Mouse (Mus musculus) lung, embryonic 15.5 days (tissue): ENCODE data around the gene Foxp1. TPM values are rescaled to one million over a fixed set of nuclear protein-coding genes. Genes with fewer than 3 reads are reported as not detected.

Source experiments
- ATAC-seq: fragments of 200-750 bp; cut with Nextera tagmentation; 2 replicates; pipeline ENCODE4 v1.8.0; 2017; ENCODE audit warnings: moderate number of reproducible peaks, borderline replicate concordance; ENCODE audit not compliant: low FRiP score, low TSS enrichment; ENCODE audit errors: extremely low read depth
- H3K27ac ChIP-seq: fragments of 300-500 bp; sonication (generic); 2 replicates; pipeline ENCODE4 v1.5.1; 2015; ENCODE audit warnings: moderate library complexity, mild to moderate bottlenecking, inconsistent platforms
- H3K27me3 ChIP-seq: fragments of 300-500 bp; sonication (generic); 2 replicates; pipeline ENCODE4 v1.6.1; 2015; ENCODE audit warnings: inconsistent platforms
- H3K36me3 ChIP-seq: fragments of 300-500 bp; sonication (generic); 2 replicates; pipeline ENCODE4 v1.6.1; 2015; ENCODE audit warnings: inconsistent platforms
- H3K4me1 ChIP-seq: fragments of 300-500 bp; sonication (generic); 2 replicates; pipeline ENCODE4 v1.6.1; 2015; ENCODE audit warnings: inconsistent platforms
- H3K4me2 ChIP-seq: fragments of 300-500 bp; sonication (generic); 2 replicates; pipeline ENCODE4 v1.6.1; 2015; ENCODE audit warnings: inconsistent platforms, mild to moderate bottlenecking, moderate library complexity
- H3K4me3 ChIP-seq: fragments of 300-500 bp; sonication (generic); 2 replicates; pipeline ENCODE4 v1.5.1; 2015; ENCODE audit warnings: mild to moderate bottlenecking, inconsistent platforms
- H3K9ac ChIP-seq: fragments of 300-500 bp; sonication (generic); 2 replicates; pipeline ENCODE4 v1.6.1; 2015; ENCODE audit warnings: inconsistent platforms
- H3K9me3 ChIP-seq: fragments of 300-500 bp; sonication (generic); 2 replicates; pipeline ENCODE4 v1.6.1; 2016; ENCODE audit warnings: inconsistent platforms
- WGBS: fragments of 180-500 bp; shearing (Covaris S2); methylation state at CpG from one replicate; pipeline ENCODE4 v1.1.7; 2015; 5-methylcytosine and 5-hydroxymethylcytosine counted together
- polyA plus RNA-seq: library from polyadenylated mRNA; unstranded; fragments of >200 nt; fragmentation: Nextera tagmentation; extraction: Ambion mirVana; gene quantifications from 2 replicates; pipeline ENCODE4 v1.2.1, GENCODE M21; 2015

Gene Foxp1
- polyA plus RNA-seq, 1 experiment from 2014 or later, result 109 TPM

DNA sequence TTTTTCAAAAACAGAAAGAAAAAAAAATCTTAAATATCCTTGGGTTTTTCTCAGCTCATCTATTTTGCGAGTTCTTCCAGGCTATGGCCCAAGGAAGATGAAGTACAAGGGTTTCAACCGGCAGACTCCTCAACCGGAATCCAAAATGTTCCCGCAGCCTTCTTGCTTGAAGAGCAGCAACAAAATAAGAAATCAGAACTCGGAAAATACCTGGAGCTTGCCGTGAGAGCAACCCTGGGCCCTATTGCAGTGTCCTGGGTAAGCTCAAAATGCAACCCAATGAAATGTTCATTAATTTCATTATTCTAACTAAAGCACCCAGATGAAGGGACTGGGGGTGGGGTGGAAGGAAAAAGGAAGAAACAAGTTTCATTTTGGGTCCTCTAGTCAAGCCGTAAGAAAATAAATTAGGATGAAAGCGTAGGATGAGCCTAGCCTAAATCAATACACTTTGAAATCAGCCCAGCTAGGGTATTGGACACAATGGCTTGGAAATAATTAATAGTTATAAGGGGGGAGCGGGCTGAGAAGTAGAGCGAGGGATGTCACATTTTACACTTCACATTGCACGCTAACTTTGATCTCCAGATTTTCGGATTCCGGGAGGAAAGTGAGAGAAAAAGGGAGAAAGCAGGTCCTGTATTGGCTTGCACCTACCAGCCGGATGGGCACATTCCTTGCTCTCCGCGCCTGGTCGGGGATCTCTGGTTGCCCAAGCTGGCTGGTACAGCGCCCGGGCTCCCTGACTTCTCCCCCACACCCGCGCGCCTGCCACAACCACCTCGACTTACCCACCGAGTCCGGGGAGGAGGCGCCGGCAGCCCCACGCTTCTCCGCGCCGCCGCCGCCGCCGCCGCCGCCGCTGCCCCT lies 2.5 kb downstream of the Foxp1 start:
- Histone ChIP-seq H3K27me3 (no peaks in the 10 kb centered on the region), H3K4me3 (peak overlapping the region; percentile 80), H3K9me3 (no peaks in the 10 kb centered on the region), H3K9ac (peak overlapping the region; percentile 84), H3K4me1 (peaks cover 17% of the 10 kb centered on the region), H3K27ac (peak overlapping the region; percentile 100), H3K36me3 (no peaks in the 10 kb centered on the region), H3K4me2 (peak overlapping the region; percentile 84)
- 4% methylated on average over 23 of the region's 38 CpGs for whole genome bisulfite sequencing
- ATAC-seq, result no peak

DNA sequence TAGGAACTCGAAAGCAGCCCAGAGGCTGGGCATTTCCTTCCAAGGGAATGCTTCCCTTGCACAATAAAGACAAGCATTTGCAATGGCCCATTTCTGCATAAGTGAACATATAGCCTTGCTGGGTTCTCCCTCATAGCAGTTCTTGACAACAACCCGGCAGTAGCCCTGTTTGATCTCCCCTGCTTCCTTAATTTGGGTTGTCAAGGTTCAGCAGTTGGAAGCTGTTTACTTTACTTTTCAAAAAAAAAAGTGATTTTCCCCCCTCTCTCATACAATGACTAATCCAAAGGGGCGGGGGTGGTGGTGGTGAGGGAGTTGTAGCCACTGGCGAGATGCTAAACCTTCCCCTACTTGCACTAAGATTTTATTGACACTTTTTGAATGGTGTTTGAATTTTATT lies 3.5 kb downstream of the Foxp1 start:
- ATAC-seq, result no peak

DNA sequence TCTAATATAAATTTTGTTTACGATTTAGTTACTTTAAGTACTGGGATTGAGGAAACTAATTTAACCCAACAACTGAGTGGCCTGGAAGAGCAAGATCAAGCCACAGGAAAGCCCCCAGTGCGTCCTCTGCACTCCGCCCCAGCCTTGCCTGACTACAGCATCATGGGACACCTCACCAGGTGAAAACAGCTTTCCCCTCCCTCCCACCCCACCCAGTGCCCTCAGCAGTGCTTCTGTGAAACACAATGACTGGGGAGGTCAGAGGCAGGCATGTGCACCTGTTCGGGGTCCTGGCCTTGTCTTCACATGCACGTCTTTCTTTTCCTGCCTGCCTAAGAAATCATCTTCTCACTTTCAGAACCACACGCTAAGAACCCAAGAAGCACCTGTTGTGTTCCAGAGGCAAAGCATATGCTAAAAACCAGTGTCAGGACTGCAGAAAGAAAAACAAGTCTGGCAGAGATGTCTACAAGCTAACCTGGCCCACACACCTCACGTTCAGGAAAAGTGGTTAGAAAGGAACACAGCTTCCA lies 6.8 kb downstream of the Foxp1 start:
- Histone ChIP-seq H3K9ac (no peak overlapping the region), H3K27me3 (no peaks in the 10 kb centered on the region), H3K9me3 (no peaks in the 10 kb centered on the region), H3K4me3 (no peak overlapping the region), H3K4me2 (no peak overlapping the region), H3K27ac (no peak overlapping the region), H3K4me1 (peaks cover 24% of the 10 kb centered on the region), H3K36me3 (no peaks in the 10 kb centered on the region)
- 80% methylated on average over 7 of the region's 7 CpGs for WGBS
- ATAC-seq, result no peak

More for the DNA sequence above, 3.5 kb downstream of the Foxp1 start:
- Histone ChIP-seq H3K9me3 (no peaks in the 10 kb centered on the region), H3K27ac (no peak overlapping the region), H3K4me2 (peak overlapping the region; percentile 84), H3K4me3 (peak overlapping the region; percentile 80), H3K27me3 (no peaks in the 10 kb centered on the region), H3K4me1 (peaks cover 16% of the 10 kb centered on the region), H3K36me3 (no peaks in the 10 kb centered on the region), H3K9ac (no peak overlapping the region)
- 40% methylated on average over 4 of the region's 4 CpGs for WGBS

DNA sequence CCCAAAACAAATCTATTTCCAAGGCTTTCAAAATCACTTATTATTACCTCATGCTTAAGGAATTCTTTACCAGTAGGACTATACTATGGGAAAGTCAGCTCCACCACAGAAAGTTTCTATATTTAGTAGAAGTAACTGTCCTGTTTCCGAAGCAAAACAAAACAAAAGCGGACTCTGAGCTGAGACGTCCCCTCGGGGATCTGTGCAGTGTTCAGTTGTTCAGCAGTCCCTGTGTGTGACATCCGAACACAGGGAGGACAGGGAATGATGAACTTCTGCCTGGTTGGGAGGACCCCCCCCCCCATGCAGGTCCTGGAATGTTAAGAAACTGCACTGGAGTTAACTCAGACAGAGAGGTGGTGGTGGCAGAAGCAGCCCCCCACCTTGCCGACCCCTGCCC lies 10.7 kb downstream of the Foxp1 start:
- no peak overlapping the region for H3K27ac ChIP-seq
- no peak for ATAC-seq
- H3K36me3 ChIP-seq, result no peaks in the 10 kb centered on the region
- no peak overlapping the region for H3K9ac ChIP-seq
- H3K4me3 ChIP-seq, result no peak overlapping the region
- H3K9me3 ChIP-seq, result no peaks in the 10 kb centered on the region
- H3K27me3 ChIP-seq, result no peaks in the 10 kb centered on the region
- H3K4me1 ChIP-seq, result peaks cover 20% of the 10 kb centered on the region
- 36% methylated on average over 6 of the region's 6 CpGs for WGBS
- H3K4me2 ChIP-seq, result no peak overlapping the region

DNA sequence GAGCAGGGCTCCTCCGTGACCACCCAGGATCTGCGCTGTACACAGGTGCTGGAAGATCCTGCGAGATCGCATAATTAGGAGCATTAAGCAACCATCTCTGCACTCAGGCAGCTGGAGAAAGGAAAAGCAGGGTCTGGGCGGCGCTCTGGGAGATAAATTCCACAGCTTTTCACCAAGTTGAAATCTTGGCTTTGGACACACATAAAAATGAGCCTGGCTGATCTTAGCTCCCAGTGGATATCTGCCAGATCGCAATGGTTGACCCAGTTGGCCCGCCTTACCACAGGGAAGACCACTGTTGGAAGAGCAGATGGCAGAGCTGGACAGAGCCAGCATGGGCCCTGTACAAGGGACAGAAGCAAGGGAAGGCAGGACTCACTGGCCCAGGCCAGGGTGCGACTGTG lies 13.3 kb downstream of the Foxp1 start:
- H3K27ac ChIP-seq, result no peak overlapping the region; the same call in 1 of the 2 replicates
- ATAC-seq, result no peak

DNA sequence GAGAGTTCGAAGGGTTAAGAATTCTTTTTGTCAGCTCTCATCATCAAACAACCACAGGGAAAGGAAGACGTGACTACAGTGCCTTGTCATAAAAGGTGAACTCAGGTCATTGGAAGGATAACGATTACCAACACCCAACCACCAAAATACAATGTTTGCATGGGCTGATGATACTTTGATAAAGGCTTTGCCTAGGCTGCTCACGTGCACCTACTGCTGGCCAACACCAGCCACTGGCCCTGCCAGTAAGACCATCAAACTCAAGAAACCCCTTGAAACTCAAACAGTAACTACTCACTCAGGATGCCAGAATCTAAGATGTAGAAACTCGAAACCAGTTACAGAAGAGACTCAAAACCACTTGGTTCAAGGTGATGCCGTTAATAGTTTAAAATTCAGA lies 15.7 kb downstream of the Foxp1 start:
- Histone ChIP-seq H3K27ac (no peak overlapping the region), H3K9ac (no peak overlapping the region), H3K9me3 (no peaks in the 10 kb centered on the region), H3K4me3 (no peak overlapping the region), H3K36me3 (no peaks in the 10 kb centered on the region; the same call in 1 of the 2 replicates), H3K4me1 (peaks cover 16% of the 10 kb centered on the region), H3K27me3 (no peaks in the 10 kb centered on the region), H3K4me2 (no peak overlapping the region)
- ATAC-seq, result no peak
- WGBS, result 67% methylated on average over 6 of the region's 6 CpGs

More for the DNA sequence above, 13.3 kb downstream of the Foxp1 start:
- WGBS, result 86% methylated on average over 9 of the region's 9 CpGs
- Histone ChIP-seq H3K4me2 (no peak overlapping the region), H3K4me3 (no peak overlapping the region), H3K9ac (no peak overlapping the region), H3K4me1 (peaks cover 20% of the 10 kb centered on the region), H3K36me3 (no peaks in the 10 kb centered on the region), H3K9me3 (no peaks in the 10 kb centered on the region), H3K27me3 (no peaks in the 10 kb centered on the region)

DNA sequence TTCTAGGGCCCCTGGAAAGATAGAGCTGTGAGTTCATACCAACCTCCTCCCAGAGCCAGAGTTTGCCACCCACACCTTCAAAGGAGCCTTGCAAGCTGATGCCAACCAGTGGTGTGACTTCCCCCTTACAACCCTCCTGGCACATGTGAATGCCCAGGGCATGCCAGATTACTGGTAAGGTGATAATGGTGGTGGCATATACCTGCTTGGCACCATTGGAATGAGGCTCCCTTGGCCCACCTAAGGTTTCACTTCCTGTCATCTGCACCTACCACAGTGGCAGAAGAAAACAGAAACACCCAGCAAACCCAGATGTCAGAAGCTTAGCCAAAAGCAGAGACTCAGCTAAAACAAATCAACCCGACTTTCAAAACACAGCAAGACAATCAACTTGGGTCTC lies 18.8 kb downstream of the Foxp1 start:
- H3K27ac ChIP-seq, result no peak overlapping the region
- H3K36me3 ChIP-seq, result no peaks in the 10 kb centered on the region; the same call in 1 of the 2 replicates
- no peaks in the 10 kb centered on the region for H3K9me3 ChIP-seq
- H3K9ac ChIP-seq, result no peak overlapping the region
- no peak overlapping the region for H3K4me2 ChIP-seq
- no peaks in the 10 kb centered on the region for H3K4me1 ChIP-seq
- WGBS, result 79% methylated on average over 1 of the region's 1 CpGs
- no peak overlapping the region for H3K4me3 ChIP-seq
- no peaks in the 10 kb centered on the region for H3K27me3 ChIP-seq
- ATAC-seq, result no peak

DNA sequence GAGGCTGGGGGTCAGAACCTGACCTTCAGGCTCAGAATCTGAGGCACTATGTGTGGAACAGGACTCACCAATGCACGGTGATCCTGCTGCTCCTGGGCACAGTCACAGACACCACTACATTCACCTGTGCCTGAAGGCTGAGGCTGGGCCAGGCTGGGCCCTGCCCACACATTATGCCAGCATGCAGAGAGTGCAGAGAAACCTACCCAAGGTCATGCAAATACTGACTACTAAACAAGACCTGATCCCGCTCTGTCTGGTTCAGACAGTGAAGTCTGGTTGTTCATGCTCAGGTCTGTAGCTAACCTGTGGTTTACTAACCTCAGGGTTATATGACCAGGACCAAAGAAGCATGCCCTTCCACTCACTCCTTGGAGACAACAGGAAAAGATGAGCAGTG lies 19.8 kb downstream of the Foxp1 start:
- H3K4me3 ChIP-seq, result no peak overlapping the region
- no peaks in the 10 kb centered on the region for H3K27me3 ChIP-seq
- H3K9me3 ChIP-seq, result no peaks in the 10 kb centered on the region
- H3K27ac ChIP-seq, result no peak overlapping the region
- H3K4me2 ChIP-seq, result no peak overlapping the region
- H3K9ac ChIP-seq, result no peak overlapping the region
- ATAC-seq, result no peak
- H3K4me1 ChIP-seq, result no peaks in the 10 kb centered on the region
- 77% methylated on average over 2 of the region's 2 CpGs for WGBS
- H3K36me3 ChIP-seq, result no peaks in the 10 kb centered on the region; the same call in 1 of the 2 replicates

DNA sequence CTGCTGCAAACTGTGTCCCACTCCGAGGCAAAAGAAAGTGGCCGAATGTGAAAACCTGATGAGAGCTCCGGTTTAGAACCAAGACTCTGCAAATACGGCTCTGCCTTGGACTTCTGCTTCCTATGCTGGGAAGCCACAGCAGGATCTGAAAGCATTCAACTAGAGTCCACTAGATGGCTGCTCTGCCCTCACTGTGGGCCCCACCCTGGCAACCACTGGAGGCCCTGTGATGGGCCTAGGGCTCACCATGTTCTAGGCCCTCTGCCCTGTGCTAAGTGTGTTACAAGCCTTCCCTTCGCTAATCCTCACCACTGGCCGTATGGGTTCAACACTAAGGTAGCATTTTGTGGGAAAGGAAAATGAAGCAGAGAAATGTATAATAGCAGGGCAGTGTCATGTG lies 20.2 kb downstream of the Foxp1 start:
- no peaks in the 10 kb centered on the region; the same call in 1 of the 2 replicates for H3K36me3 ChIP-seq
- H3K4me2 ChIP-seq, result no peak overlapping the region
- WGBS, result 84% methylated on average over 6 of the region's 6 CpGs
- no peak overlapping the region for H3K4me3 ChIP-seq
- H3K9me3 ChIP-seq, result no peaks in the 10 kb centered on the region
- no peak for ATAC-seq
- H3K4me1 ChIP-seq, result no peaks in the 10 kb centered on the region
- no peaks in the 10 kb centered on the region for H3K27me3 ChIP-seq
- H3K27ac ChIP-seq, result no peak overlapping the region
- no peak overlapping the region for H3K9ac ChIP-seq

DNA sequence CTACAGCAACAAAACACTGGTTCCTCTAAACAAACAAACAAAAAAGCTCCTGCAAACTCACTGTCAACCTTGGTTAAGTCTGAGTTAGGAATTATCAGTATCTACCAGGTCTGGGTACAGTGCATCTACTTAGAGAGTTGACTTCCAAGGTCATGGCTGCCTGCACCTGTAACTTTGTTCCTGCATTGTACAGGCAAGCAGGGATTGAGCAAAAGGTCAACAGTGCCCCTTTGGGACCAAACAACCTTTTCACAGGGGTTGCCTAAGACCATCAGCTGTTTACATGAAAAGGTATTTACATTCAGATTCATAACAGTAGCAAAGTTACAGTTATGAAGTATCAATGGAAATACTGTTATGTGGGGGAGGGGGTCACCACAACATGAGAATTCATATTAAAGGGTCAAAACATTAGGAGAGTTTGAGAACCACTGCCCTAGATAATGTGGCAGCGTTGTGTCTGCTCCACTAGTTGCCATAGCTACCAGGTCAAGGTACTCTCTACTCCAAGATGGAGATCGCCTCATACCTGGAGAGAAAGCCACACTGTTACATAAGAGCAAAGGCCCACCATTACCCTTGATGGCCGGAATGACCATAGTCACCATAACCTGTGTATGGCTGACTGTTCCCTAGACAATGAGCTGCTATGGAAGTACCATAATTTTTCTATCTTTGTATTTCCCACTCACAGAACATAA lies 21.8 kb downstream of the Foxp1 start:
- 90% methylated on average over 3 of the region's 3 CpGs for WGBS
- Histone ChIP-seq H3K27ac (no peak overlapping the region), H3K4me3 (no peak overlapping the region), H3K27me3 (no peaks in the 10 kb centered on the region), H3K4me2 (no peak overlapping the region), H3K9me3 (no peaks in the 10 kb centered on the region), H3K9ac (no peak overlapping the region), H3K4me1 (no peaks in the 10 kb centered on the region), H3K36me3 (no peaks in the 10 kb centered on the region; the same call in 1 of the 2 replicates)
- no peak for ATAC-seq

DNA sequence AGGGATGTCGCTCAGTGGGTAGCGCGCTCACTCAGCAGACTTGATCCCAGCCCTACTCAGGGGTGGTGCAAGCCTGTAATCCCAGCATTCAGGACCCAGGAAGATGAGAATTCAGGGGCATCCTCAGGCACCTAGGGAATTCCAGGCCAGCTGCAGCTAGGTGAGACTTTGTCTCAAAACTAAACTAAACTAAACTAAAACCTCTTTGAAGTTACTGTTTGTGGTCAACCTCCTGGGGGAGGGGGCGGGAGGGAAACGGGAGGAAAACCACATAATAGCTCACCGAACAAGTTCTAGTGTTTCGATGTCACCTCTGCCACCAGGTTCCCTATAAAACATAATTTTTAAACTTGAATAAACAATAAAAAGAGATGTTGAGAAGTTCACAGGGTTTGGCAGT lies 24.4 kb downstream of the Foxp1 start:
- H3K4me3 ChIP-seq, result no peak overlapping the region
- H3K9ac ChIP-seq, result no peak overlapping the region
- no peaks in the 10 kb centered on the region for H3K9me3 ChIP-seq
- H3K36me3 ChIP-seq, result no peaks in the 10 kb centered on the region
- peaks cover under 1% of the 10 kb centered on the region; the same call in 1 of the 2 replicates for H3K4me1 ChIP-seq
- no peak overlapping the region for H3K4me2 ChIP-seq
- no peak for ATAC-seq
- H3K27ac ChIP-seq, result no peak overlapping the region
- H3K27me3 ChIP-seq, result no peaks in the 10 kb centered on the region
- WGBS, result 73% methylated on average over 7 of the region's 7 CpGs

DNA sequence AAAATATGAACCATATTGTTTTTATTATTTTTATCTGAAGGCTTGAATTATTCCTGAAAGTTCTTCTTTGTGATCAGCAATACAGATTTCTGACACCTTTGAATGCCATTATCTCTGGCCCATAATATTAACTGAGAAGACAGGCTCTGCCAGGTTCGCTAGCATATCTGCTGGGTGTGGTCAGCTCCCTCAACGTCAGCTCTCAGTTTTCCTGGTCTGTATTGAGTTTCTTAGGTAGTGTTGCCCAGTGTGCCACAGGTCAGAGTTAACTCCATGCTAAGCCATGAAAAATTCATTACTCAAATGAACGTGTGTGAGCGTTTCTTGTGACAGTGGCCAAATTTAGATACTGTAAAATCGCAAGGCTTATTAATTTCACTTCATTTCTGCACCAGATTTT lies 26.4 kb downstream of the Foxp1 start:
- 54% methylated on average over 5 of the region's 5 CpGs for WGBS
- Histone ChIP-seq H3K4me1 (peaks cover 6% of the 10 kb centered on the region), H3K9ac (no peak overlapping the region), H3K4me3 (no peak overlapping the region), H3K27me3 (no peaks in the 10 kb centered on the region), H3K27ac (no peak overlapping the region), H3K4me2 (no peak overlapping the region), H3K9me3 (no peaks in the 10 kb centered on the region), H3K36me3 (no peaks in the 10 kb centered on the region)
- ATAC-seq, result no peak
